Mouse (Mus musculus) hindbrain, embryonic 15.5 days (tissue): ENCODE measurements around the gene Prkg2. TPM values are rescaled to one million over a fixed set of nuclear protein-coding genes. Genes with fewer than 3 reads are reported as not detected.

Source experiments
- ATAC-seq: fragments of 200-750 bp; cut with Nextera tagmentation; 2 replicates; pipeline ENCODE4 v1.8.0; 2017; ENCODE audit warnings: low read depth, moderate number of reproducible peaks, moderate TSS enrichment; ENCODE audit not compliant: low FRiP score
- H3K27ac ChIP-seq: fragments of 300-500 bp; sonication (generic); replicated peaks from 2 replicates; pipeline ENCODE4 v1.5.1; 2015; ENCODE audit warnings: mild to moderate bottlenecking, inconsistent platforms
- H3K27me3 ChIP-seq: fragments of 300-500 bp; sonication (generic); 2 replicates; pipeline ENCODE4 v1.6.1; 2015; ENCODE audit warnings: control low read depth, inconsistent platforms
- H3K36me3 ChIP-seq: fragments of 300-500 bp; sonication (generic); 2 replicates; pipeline ENCODE4 v1.6.1; 2015; ENCODE audit warnings: control low read depth, inconsistent platforms
- H3K4me1 ChIP-seq: fragments of 300-500 bp; sonication (generic); replicated peaks from 2 replicates; pipeline ENCODE4 v1.6.1; 2015; ENCODE audit warnings: control low read depth, inconsistent platforms
- H3K4me2 ChIP-seq: fragments of 300-500 bp; sonication (generic); 2 replicates; pipeline ENCODE4 v1.6.1; 2015; ENCODE audit warnings: moderate library complexity, mild to moderate bottlenecking, inconsistent platforms
- H3K4me3 ChIP-seq: fragments of 300-500 bp; sonication (generic); 2 replicates; pipeline ENCODE4 v1.5.1; 2015; ENCODE audit warnings: mild to moderate bottlenecking, inconsistent platforms
- H3K9ac ChIP-seq: fragments of 300-500 bp; sonication (generic); 2 replicates; pipeline ENCODE4 v1.6.1; 2015; ENCODE audit warnings: inconsistent platforms
- H3K9me3 ChIP-seq: fragments of 300-500 bp; sonication (generic); 2 replicates; pipeline ENCODE4 v1.6.1; 2016; ENCODE audit warnings: control low read depth, inconsistent platforms
- WGBS: fragments of 180-500 bp; shearing (Covaris S2); methylation state at CpG from one replicate; pipeline ENCODE4 v1.1.7; 2015; 5-methylcytosine and 5-hydroxymethylcytosine counted together
- polyA plus RNA-seq: library from polyadenylated mRNA; unstranded; fragments of >200 nt; fragmentation: Nextera tagmentation; extraction: Ambion mirVana; gene quantifications from 2 replicates; pipeline ENCODE4 v1.2.1, GENCODE M21; 2015

The Prkg2 gene
- polyA plus RNA-seq, 1 experiment from 2014 or later = 1.7 TPM

DNA sequence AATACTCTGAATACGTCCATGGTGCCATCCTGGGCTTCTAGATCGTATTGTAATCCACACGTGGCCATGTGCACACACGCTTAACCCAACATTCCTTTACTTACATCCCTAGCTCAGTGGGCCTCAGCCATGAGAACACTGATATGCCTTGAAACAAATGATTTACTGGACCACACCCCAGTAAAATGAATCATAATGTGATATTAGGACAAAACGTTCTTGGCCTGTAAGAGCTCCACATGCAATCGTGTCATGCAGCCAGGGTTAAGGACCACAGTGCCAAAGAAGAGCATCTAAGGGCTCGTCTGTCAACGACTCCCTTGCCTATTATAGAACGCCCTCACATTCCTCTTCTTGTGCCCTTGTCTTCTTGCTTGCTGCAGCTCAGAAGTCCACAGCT lies 70.5 kb downstream of the Prkg2 start:
- no peaks in the 10 kb centered on the region for H3K4me1 ChIP-seq
- 91% methylated on average over 9 of the region's 9 CpGs for WGBS

DNA sequence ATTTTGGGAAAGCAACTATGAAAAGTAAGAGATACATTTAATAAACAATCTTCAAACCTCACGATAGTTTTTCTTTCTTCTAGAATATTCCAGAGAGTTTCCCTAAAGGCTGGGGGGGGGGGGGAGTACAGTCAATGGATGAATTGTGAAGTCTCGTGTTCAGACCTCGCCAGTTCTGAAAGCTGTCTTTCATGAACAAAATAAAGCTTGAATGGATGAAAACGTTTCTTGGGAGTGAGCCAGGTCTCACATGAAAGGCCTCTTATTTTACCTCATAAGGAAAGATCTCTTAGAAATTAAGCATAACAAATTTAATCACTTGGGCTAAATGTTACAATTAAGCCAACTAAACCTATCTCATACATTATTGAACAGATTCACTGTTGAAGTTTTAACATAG lies 72.0 kb downstream of the Prkg2 start:
- H3K9ac ChIP-seq = no peak overlapping the region
- H3K4me3 ChIP-seq = no peak overlapping the region
- H3K27ac ChIP-seq = no peak overlapping the region
- H3K4me2 ChIP-seq = no peak overlapping the region
- 41% methylated on average over 4 of the region's 4 CpGs for WGBS
- no peak for ATAC-seq
- H3K9me3 ChIP-seq = no peaks in the 10 kb centered on the region
- no peaks in the 10 kb centered on the region for H3K4me1 ChIP-seq
- no peaks in the 10 kb centered on the region for H3K27me3 ChIP-seq
- no peaks in the 10 kb centered on the region for H3K36me3 ChIP-seq

More for the DNA sequence above, 70.5 kb downstream of the Prkg2 start:
- H3K4me3 ChIP-seq = no peak overlapping the region
- H3K27me3 ChIP-seq = no peaks in the 10 kb centered on the region
- H3K27ac ChIP-seq = no peak overlapping the region
- no peak overlapping the region for H3K9ac ChIP-seq
- H3K36me3 ChIP-seq = no peaks in the 10 kb centered on the region
- no peak for ATAC-seq
- no peaks in the 10 kb centered on the region for H3K9me3 ChIP-seq
- no peak overlapping the region for H3K4me2 ChIP-seq

- Histone ChIP-seq H3K27ac (no peak overlapping the region), H3K4me3 (no peak overlapping the region), H3K9me3 (no peaks in the 10 kb centered on the region), H3K27me3 (no peaks in the 10 kb centered on the region), H3K36me3 (no peaks in the 10 kb centered on the region), H3K4me1 (no peaks in the 10 kb centered on the region), H3K9ac (no peak overlapping the region), H3K4me2 (no peak overlapping the region)
- 67% methylated on average over 6 of the region's 6 CpGs for WGBS
- ATAC-seq = no peak
These were observed 72.8 kb downstream of the Prkg2 start for GRCm38 (mm10) chr5:98964367-98964766.

DNA sequence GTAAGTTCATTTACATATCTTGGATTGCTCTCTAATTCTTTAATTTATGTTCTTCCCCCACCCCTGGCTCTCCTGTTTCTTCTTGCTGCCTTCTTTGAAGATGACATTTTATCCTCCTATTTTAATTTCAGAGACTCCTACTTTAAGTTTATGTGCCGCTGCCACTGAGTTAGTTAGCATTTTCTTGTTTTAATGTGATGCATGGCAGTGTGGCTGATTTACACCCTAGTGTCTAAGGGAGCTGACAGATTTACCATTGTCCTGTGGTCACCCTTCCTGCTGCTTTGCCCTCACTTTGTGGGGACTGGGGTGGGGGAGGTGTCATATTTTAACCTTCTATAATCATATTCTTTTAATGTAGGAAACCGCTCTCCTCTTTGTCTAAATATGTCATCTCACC lies 74.7 kb downstream of the Prkg2 start:
- WGBS = 34% methylated on average over 2 of the region's 2 CpGs
- no peak overlapping the region for H3K27ac ChIP-seq
- no peak overlapping the region for H3K4me2 ChIP-seq
- H3K9me3 ChIP-seq = no peaks in the 10 kb centered on the region
- no peaks in the 10 kb centered on the region for H3K27me3 ChIP-seq
- no peaks in the 10 kb centered on the region for H3K36me3 ChIP-seq
- H3K9ac ChIP-seq = no peak overlapping the region
- H3K4me1 ChIP-seq = no peaks in the 10 kb centered on the region
- no peak for ATAC-seq
- no peak overlapping the region for H3K4me3 ChIP-seq

DNA sequence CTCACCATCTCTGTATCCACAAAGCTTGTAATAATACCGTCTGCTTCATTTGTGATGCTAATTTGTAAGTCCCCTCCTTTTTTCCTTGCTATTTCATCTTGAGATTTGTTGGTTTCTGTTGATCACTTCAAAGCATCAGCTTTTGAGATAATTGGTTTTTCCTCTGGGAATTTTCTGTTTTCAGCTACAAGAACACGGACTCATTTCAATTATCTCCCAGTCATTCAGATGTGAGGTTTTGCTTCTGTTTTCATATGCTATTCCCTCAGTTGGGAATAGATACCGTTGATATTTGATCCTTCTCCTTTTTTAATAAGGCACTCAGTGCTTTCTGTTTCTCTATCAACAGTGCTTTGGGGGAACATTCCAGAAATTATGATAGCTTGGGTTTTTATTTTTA lies 81.6 kb downstream of the Prkg2 start:
- H3K9me3 ChIP-seq = no peaks in the 10 kb centered on the region
- H3K4me1 ChIP-seq = no peaks in the 10 kb centered on the region
- WGBS = 44% methylated on average over 3 of the region's 3 CpGs
- no peaks in the 10 kb centered on the region for H3K27me3 ChIP-seq
- ATAC-seq = no peak
- no peak overlapping the region for H3K9ac ChIP-seq
- H3K4me3 ChIP-seq = no peak overlapping the region
- H3K36me3 ChIP-seq = no peaks in the 10 kb centered on the region
- no peak overlapping the region for H3K27ac ChIP-seq
- no peak overlapping the region for H3K4me2 ChIP-seq

- Histone ChIP-seq H3K27me3 (no peaks in the 10 kb centered on the region), H3K4me2 (no peak overlapping the region), H3K27ac (no peak overlapping the region), H3K9me3 (no peaks in the 10 kb centered on the region), H3K4me3 (no peak overlapping the region), H3K4me1 (no peaks in the 10 kb centered on the region), H3K9ac (no peak overlapping the region), H3K36me3 (no peaks in the 10 kb centered on the region)
- no peak for ATAC-seq
- WGBS = 48% methylated on average over 1 of the region's 1 CpGs
These were observed 83.8 kb downstream of the Prkg2 start for GRCm38 (mm10) chr5:98953386-98953785.

DNA sequence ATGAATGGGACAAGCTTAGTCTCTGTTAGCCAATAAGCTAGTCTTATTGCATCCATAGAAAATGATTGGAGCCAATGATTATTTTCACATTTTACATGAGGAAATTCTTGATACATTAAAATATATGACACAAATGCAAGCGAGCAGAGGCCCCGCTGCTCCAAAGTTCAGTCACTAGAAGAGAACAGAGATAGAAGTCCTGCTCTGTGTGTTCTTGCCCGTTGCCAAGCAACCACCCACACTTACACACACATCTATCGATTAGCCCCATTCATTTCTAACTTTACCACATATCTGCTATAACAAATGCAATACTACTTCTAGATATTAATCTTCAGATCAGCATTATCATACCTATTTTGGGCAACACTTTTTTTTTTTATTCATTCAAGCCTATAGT lies 85.6 kb downstream of the Prkg2 start:
- no peak overlapping the region for H3K27ac ChIP-seq
- no peaks in the 10 kb centered on the region for H3K36me3 ChIP-seq
- no peak overlapping the region for H3K9ac ChIP-seq
- H3K4me3 ChIP-seq = no peak overlapping the region
- H3K4me1 ChIP-seq = no peaks in the 10 kb centered on the region
- no peak overlapping the region for H3K4me2 ChIP-seq
- no peaks in the 10 kb centered on the region for H3K9me3 ChIP-seq
- ATAC-seq = no peak
- H3K27me3 ChIP-seq = no peaks in the 10 kb centered on the region
- 76% methylated on average over 4 of the region's 4 CpGs for WGBS

DNA sequence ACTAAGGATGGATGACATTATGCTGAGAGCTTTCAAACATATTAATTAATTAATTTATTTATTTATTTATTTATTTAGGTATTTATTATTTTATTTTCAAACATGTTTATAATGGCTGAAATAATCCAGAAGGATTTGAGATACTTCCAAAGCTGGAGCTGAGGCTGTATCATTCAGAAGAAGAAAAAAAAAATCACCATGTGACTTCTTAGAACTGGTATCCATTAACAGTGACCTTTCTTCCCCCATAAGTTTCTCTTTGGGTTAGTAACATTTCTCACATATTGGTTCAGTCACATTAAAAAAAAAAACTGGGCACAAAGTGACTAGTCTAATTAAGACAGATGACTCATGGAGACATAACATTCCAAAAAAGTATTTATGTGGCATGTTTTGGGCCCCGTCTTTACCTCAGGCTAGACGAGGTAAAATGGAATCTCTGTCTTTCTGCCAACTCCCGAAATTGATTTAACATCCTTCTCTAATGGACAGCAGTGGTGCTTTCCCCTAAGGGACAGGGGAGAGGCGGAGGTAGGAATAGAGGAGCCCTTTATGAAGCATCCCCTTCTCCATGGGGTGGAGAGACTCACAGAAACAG lies 86.6 kb downstream of the Prkg2 start:
- no peak for ATAC-seq
- H3K9me3 ChIP-seq = no peaks in the 10 kb centered on the region

DNA sequence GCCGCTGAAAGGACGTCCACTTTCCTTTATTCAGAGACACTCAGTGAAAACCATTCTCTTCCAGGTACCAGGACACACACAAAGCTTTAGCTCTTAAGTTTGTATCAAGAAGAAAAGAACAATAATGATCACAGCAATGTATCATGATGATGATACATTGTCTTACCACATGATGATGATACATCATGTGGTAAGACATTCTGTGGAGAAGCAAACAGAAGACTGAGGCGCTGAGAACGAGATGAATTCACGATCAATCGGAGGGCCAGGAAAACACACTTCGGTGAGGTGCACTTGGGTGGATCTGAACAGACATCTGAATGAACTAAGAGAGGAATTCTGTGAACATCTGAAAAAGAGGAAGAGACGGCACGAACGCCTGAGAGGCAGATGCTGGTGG lies 87.4 kb downstream of the Prkg2 start:
- WGBS = 91% methylated on average over 10 of the region's 10 CpGs
- ATAC-seq = no peak
- H3K4me2 ChIP-seq = no peak overlapping the region
- no peak overlapping the region for H3K4me3 ChIP-seq
- H3K27me3 ChIP-seq = no peaks in the 10 kb centered on the region
- no peaks in the 10 kb centered on the region for H3K9me3 ChIP-seq
- H3K27ac ChIP-seq = no peak overlapping the region
- H3K36me3 ChIP-seq = no peaks in the 10 kb centered on the region
- H3K9ac ChIP-seq = no peak overlapping the region
- no peaks in the 10 kb centered on the region for H3K4me1 ChIP-seq

More for the DNA sequence above, 86.6 kb downstream of the Prkg2 start:
- Histone ChIP-seq H3K4me2 (no peak overlapping the region), H3K27ac (no peak overlapping the region), H3K4me3 (no peak overlapping the region), H3K36me3 (no peaks in the 10 kb centered on the region), H3K4me1 (no peaks in the 10 kb centered on the region), H3K9ac (no peak overlapping the region), H3K27me3 (no peaks in the 10 kb centered on the region)
- 82% methylated on average over 4 of the region's 4 CpGs for WGBS

- Histone ChIP-seq H3K4me2 (no peak overlapping the region), H3K36me3 (no peaks in the 10 kb centered on the region), H3K27me3 (no peaks in the 10 kb centered on the region), H3K4me3 (no peak overlapping the region), H3K4me1 (no peaks in the 10 kb centered on the region), H3K9ac (no peak overlapping the region), H3K9me3 (no peaks in the 10 kb centered on the region), H3K27ac (no peak overlapping the region)
- WGBS = 91% methylated on average over 20 of the region's 20 CpGs
- ATAC-seq = no peak
These were observed 90.5 kb downstream of the Prkg2 start for GRCm38 (mm10) chr5:98946656-98947055.

GRCm38 (mm10) chr5:98946117-98946620 lies 91.0 kb downstream of the Prkg2 start:
- no peak overlapping the region for H3K4me2 ChIP-seq
- no peak overlapping the region for H3K4me3 ChIP-seq
- H3K9ac ChIP-seq = no peak overlapping the region
- 71% methylated on average over 4 of the region's 4 CpGs for WGBS
- H3K4me1 ChIP-seq = no peaks in the 10 kb centered on the region
- no peak for ATAC-seq
- H3K27ac ChIP-seq = no peak overlapping the region
- H3K27me3 ChIP-seq = no peaks in the 10 kb centered on the region
- no peaks in the 10 kb centered on the region for H3K9me3 ChIP-seq
- no peaks in the 10 kb centered on the region for H3K36me3 ChIP-seq

DNA sequence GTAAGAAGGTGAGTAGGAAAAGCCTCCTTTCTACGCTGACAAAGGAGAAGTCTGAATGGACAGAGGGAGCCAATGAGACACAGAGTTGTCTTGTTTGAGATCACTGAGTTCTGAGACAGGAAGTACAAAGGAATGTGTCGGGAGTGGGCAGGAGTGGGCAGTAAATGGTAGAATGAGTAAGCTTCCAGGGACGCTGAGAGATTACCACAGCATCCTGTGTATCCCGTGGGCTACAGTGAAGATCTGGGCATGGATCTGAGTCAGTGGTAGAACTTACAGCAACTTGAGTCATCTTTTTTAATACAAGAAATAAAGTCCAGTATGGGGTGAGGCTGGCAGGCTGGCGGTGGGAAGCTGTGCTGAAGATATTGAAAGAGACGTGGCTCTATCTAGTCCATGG lies 93.4 kb downstream of the Prkg2 start:
- ATAC-seq = no peak
- 60% methylated on average over 6 of the region's 6 CpGs for WGBS
- no peaks in the 10 kb centered on the region for H3K9me3 ChIP-seq
- no peak overlapping the region for H3K4me2 ChIP-seq
- H3K9ac ChIP-seq = no peak overlapping the region
- no peaks in the 10 kb centered on the region for H3K4me1 ChIP-seq
- no peaks in the 10 kb centered on the region for H3K36me3 ChIP-seq
- no peaks in the 10 kb centered on the region for H3K27me3 ChIP-seq
- no peak overlapping the region for H3K4me3 ChIP-seq
- H3K27ac ChIP-seq = no peak overlapping the region

DNA sequence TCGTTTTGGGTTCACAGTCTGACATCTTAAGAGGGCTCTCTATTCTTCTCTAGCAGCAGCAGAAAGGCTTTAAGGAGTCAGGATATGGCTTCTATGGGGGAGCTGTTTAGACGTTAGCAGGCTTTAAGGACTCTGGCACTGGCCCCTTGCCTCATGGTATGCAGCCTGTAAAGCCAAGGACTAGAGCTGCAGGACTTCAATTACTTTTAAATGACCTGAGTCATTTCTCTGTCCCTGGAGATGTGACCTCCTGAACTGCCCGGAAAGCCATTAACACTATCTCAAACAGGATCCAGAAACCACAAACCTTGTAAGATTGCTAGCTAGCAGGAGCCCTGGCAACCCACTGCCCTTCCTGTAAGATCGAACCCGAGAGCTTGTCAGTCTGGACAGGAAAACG lies 96.4 kb downstream of the Prkg2 start:
- H3K9ac ChIP-seq = no peak overlapping the region
- no peak overlapping the region for H3K4me3 ChIP-seq
- no peaks in the 10 kb centered on the region for H3K27me3 ChIP-seq
- WGBS = 49% methylated on average over 6 of the region's 6 CpGs
- H3K36me3 ChIP-seq = no peaks in the 10 kb centered on the region
- no peaks in the 10 kb centered on the region for H3K9me3 ChIP-seq
- no peak overlapping the region for H3K27ac ChIP-seq
- ATAC-seq = no peak
- no peak overlapping the region for H3K4me2 ChIP-seq
- no peaks in the 10 kb centered on the region for H3K4me1 ChIP-seq
